Mouse (Mus musculus) heart, embryonic 12.5 days (tissue): ENCODE measurements at regions not wholly inside any gene's neighbourhood (a gene's known extent, or its start where the extent isn't known, plus 50 kb on each side); places are given as distances from the start of the nearest gene placed in this dataset.

Source experiments
- ATAC-seq: fragments of 200-750 bp; cut with Nextera tagmentation; 2 replicates; pipeline ENCODE4 v1.8.0; 2017; ENCODE audit warnings: moderate TSS enrichment, moderate library complexity; ENCODE audit not compliant: insufficient number of reproducible peaks, low FRiP score
- H3K27ac ChIP-seq: fragments of 300-500 bp; sonication (generic); 2 replicates; pipeline ENCODE4 v1.5.1; 2016; ENCODE audit warnings: mild to moderate bottlenecking, moderate library complexity; ENCODE audit not compliant: poor library complexity, severe bottlenecking
- H3K27me3 ChIP-seq: fragments of 300-500 bp; sonication (generic); replicated peaks from 2 replicates; pipeline ENCODE4 v1.6.1; 2016; ENCODE audit warnings: mild to moderate bottlenecking, moderate library complexity
- H3K36me3 ChIP-seq: fragments of 300-500 bp; sonication (generic); 2 replicates; pipeline ENCODE4 v1.6.1; 2016; ENCODE audit warnings: mild to moderate bottlenecking, moderate library complexity
- H3K4me1 ChIP-seq: fragments of 300-500 bp; sonication (generic); replicated peaks from 2 replicates; pipeline ENCODE4 v1.6.1; 2016; ENCODE audit warnings: mild to moderate bottlenecking
- H3K4me2 ChIP-seq: fragments of 300-500 bp; sonication (generic); 2 replicates; pipeline ENCODE4 v1.6.1; 2016; ENCODE audit warnings: mild to moderate bottlenecking, moderate library complexity
- H3K4me3 ChIP-seq: fragments of 300-500 bp; sonication (generic); 2 replicates; pipeline ENCODE4 v1.5.1; 2016; ENCODE audit warnings: mild to moderate bottlenecking
- H3K9ac ChIP-seq: fragments of 300-500 bp; sonication (generic); 2 replicates; pipeline ENCODE4 v1.6.1; 2016; ENCODE audit warnings: mild to moderate bottlenecking, moderate library complexity
- H3K9me3 ChIP-seq: fragments of 300-500 bp; sonication (generic); replicated peaks from 2 replicates; pipeline ENCODE4 v1.6.1; 2016; ENCODE audit warnings: mild to moderate bottlenecking, moderate library complexity
- WGBS: fragments of 180-500 bp; shearing (Covaris S2); methylation state at CpG from one replicate; pipeline ENCODE4 v1.1.7; 2016; 5-methylcytosine and 5-hydroxymethylcytosine counted together

DNA sequence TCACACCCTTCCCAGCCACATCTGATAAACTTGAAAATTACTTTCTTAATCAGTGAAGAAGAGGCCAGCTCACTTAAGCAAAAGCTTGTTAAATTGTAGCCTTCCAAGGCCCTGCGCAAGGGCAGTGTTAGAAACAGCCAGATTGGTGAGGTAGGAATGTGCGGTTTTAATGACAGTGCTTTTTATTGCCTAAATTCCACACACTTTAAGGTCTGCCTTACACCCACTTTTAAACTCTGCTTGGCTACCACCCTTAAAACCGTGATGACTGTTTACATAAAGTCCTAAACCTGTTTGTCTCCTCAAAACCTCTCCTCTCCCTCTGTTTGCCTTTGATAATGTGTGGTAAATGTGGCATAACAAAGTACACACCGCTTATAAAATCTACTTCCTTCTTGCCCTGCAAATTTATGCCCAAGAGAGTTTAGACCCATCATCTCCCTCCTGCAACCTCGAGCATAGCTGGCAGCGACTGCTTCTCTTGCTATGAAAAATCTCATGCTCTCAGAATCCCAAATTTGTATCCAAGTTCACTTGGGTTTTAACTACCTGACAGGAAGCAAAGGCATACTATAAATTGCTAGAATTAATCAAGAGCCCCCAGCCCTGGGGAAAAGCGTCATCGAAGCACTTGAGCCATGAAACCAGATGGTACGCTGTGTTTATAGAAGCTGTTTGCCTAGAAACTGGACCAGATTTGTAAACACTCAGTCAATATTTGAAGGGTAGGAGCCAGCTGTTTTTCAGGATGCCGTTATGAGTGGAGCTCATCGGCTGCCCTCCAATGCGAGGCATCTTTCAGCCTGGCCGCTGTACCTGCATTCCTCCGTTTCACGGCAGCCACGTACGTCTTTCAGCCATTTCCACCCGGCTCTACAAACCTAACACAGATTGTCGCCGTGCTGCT, 244.6 kb upstream of the Itga1 start:
- Histone ChIP-seq H3K9ac (no peak overlapping the region), H3K4me2 (no peak overlapping the region), H3K9me3 (no peaks in the 10 kb centered on the region), H3K27me3 (no peaks in the 10 kb centered on the region), H3K36me3 (no peaks in the 10 kb centered on the region), H3K27ac (no peak overlapping the region), H3K4me3 (no peak overlapping the region), H3K4me1 (no peaks in the 10 kb centered on the region)
- 84% methylated on average over 20 of the region's 20 CpGs for WGBS
- ATAC-seq: no peak

DNA sequence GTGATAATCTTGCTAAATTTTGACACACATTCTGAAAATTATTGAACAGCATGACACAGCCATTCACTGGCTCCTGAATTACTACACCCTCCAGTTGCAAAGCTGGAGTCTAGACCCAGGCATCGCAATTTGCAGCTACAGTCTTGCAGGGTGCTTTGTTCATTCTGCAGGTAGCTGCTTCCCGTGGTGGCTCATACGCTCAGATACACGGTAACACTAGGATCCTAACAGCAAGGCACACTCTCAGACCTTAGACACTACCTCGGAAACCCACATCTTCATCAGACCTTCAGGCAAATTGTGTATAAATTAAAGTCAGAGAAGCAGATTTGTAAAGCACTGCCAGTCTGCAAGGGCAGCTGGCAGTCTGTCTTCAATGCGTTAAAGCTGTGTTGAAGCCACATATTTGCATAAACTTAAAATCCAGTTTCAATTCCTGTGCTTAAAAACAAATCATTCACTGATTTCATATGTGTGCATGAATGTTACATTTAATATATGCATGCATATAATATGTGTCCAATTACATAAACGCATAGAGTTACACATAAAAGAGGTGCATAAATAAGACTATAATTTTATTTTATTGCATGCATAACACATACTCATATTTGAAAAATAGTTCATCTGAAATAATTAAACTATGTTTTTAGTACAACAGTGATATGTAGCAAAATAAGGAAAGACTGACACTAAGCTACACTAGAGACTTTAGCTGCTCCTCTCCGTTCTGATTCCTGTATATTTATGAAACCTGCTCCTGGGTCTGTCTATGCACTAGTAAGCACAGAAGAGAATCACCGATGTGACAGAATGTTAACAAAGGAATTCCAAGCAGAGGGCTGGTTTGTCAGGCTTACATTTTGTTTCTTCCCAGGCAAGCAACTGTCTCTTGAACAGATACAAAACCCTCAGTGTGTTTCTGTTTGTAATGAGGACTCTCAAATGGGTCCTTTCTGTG, 227.5 kb upstream of the Itga1 start:
- no peak overlapping the region for H3K9ac ChIP-seq
- H3K4me2 ChIP-seq: no peak overlapping the region
- no peak for ATAC-seq
- H3K4me3 ChIP-seq: no peak overlapping the region
- no peaks in the 10 kb centered on the region for H3K4me1 ChIP-seq
- 81% methylated on average over 9 of the region's 9 CpGs for WGBS
- H3K36me3 ChIP-seq: no peaks in the 10 kb centered on the region
- no peak overlapping the region for H3K27ac ChIP-seq
- H3K27me3 ChIP-seq: no peaks in the 10 kb centered on the region
- H3K9me3 ChIP-seq: no peaks in the 10 kb centered on the region

DNA sequence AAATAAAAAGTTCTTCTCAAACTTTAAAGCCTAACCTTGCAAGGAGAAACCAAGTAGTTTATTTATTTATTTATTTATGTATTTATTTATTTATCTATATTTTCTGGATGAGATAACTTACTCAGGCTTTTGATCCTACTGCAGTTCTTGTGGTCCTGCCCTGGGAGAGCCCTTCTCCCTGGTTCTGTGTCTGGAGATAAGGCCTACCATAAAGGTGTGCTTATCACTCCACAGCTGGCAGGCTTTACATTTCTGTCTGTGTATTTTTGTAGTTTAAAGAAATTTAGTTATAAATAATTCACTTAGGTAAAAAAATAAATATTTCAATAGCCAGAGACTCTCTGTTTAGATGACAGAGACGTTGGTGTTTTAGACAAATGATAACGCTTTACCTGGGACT, 224.5 kb upstream of the Itga1 start:
- ATAC-seq: no peak
- H3K27me3 ChIP-seq: no peaks in the 10 kb centered on the region
- H3K9me3 ChIP-seq: no peaks in the 10 kb centered on the region
- WGBS: 88% methylated on average over 2 of the region's 2 CpGs
- no peak overlapping the region for H3K9ac ChIP-seq
- H3K27ac ChIP-seq: no peak overlapping the region
- H3K4me2 ChIP-seq: no peak overlapping the region
- no peaks in the 10 kb centered on the region for H3K4me1 ChIP-seq
- no peak overlapping the region for H3K4me3 ChIP-seq
- no peaks in the 10 kb centered on the region for H3K36me3 ChIP-seq

DNA sequence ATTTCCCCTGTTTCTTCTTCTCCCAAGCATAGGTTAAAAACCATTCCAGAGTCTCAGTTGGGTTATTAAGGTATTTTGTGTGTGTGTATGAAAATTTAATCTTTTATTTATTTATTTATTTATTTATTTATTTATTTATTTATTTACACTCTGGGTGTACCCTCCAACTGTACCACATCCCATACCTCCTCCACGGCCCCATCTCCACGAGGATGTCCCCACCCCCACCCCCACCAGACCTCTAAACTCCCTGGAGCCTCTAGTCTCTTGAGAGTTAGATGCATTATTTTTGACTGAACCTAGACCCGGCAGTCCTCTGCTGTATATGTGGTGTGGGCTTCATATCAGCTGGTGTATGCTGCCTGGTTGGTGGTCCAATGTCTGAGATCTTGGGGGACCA, 214.9 kb upstream of the Itga1 start:
- WGBS: 78% methylated on average over 3 of the region's 3 CpGs
- Histone ChIP-seq H3K27ac (no peak overlapping the region), H3K9me3 (no peaks in the 10 kb centered on the region), H3K36me3 (no peaks in the 10 kb centered on the region), H3K4me1 (no peaks in the 10 kb centered on the region), H3K4me2 (no peak overlapping the region), H3K9ac (no peak overlapping the region), H3K27me3 (no peaks in the 10 kb centered on the region), H3K4me3 (no peak overlapping the region)
- ATAC-seq: no peak

DNA sequence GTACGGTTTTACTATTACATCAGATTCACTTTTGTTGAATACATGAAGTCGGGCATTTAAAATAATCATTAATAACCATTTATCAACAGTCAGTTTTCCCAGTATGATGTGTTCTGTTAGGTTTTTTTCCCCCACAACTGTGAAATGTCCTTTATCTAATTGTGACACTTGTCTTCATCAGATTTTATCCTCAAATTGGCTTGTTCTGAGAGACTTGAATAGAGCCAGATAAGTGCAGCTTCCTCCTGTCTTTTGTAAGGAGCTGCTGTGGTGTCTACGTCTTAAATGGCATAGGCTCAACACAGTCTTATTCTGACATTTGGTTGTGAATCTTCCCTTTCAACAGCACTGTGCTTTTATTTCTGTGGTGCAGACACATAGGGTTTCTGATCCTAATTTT, 206.8 kb upstream of the Itga1 start:
- Histone ChIP-seq H3K9me3 (no peaks in the 10 kb centered on the region), H3K4me1 (no peaks in the 10 kb centered on the region), H3K4me2 (no peak overlapping the region), H3K36me3 (no peaks in the 10 kb centered on the region), H3K9ac (no peak overlapping the region), H3K27ac (no peak overlapping the region), H3K4me3 (no peak overlapping the region), H3K27me3 (no peaks in the 10 kb centered on the region)
- ATAC-seq: no peak
- 70% methylated on average over 3 of the region's 3 CpGs for whole genome bisulfite sequencing

DNA sequence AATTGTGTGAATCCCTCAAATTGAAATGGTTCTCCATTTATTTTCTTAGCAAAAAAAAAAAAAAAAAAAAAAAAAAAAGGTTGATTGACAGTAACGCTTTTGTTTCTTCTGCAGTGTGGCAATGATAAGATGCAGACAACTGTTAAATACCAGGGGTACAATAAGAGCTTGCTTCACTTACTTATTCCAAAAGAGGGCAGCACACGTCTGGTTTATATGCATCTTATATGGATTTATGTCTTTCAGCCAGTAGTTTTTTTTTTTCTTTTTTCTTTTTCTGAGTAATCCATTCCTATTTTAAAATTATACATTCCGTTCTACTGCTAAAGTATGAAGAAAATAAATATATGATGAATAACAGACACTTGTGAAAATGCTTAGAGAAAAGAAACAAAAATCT, 185.6 kb upstream of the Itga1 start:
- H3K9ac ChIP-seq: no peak overlapping the region
- no peaks in the 10 kb centered on the region for H3K36me3 ChIP-seq
- ATAC-seq: no peak
- no peak overlapping the region for H3K27ac ChIP-seq
- no peak overlapping the region for H3K4me2 ChIP-seq
- H3K4me1 ChIP-seq: no peaks in the 10 kb centered on the region
- no peaks in the 10 kb centered on the region for H3K27me3 ChIP-seq
- WGBS: 29% methylated on average over 3 of the region's 3 CpGs
- H3K9me3 ChIP-seq: no peaks in the 10 kb centered on the region
- H3K4me3 ChIP-seq: no peak overlapping the region

DNA sequence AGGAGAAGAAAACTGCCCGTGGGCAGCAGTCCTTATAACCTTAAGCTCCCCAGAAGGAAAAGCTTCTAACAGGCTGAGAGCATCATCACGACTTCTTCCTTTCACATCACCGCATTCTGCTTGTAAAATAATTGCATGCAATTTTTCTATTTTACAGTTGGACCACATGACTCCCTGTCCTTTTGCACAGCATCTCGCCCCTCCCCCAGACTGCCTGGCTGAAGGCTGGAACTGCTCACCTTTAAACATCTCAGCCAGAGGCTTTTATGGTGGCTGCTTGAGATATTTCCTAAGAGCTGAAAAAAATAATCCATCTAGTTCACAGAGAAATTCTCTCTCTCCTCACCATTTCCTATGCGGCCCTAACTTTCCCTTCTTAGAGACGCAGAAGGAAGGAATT, 164.4 kb upstream of the Itga1 start:
- no peak overlapping the region for H3K9ac ChIP-seq
- no peaks in the 10 kb centered on the region for H3K9me3 ChIP-seq
- ATAC-seq: no peak
- H3K4me1 ChIP-seq: no peaks in the 10 kb centered on the region
- WGBS: 74% methylated on average over 6 of the region's 6 CpGs
- no peaks in the 10 kb centered on the region for H3K36me3 ChIP-seq
- no peak overlapping the region for H3K4me2 ChIP-seq
- no peak overlapping the region for H3K27ac ChIP-seq
- H3K27me3 ChIP-seq: no peaks in the 10 kb centered on the region
- H3K4me3 ChIP-seq: no peak overlapping the region

DNA sequence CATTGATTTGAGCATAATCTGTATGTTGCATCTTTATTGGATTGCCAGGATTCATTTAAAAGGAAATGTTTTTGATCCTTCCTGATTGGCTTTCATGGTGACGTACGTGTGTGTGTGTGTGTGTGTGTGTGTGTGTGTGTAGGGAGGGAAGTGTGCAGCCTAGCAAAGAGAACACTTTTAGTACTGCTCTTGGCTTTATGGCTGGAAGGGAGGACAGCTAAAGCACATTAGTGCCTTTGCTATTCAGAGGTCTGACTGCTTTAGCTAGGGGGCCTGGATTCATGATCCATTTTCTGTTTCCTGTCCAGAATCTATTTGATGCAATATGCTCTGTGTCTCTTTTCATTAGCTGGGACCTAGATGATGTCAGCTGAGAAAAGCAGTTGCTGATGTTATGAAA, 155.6 kb upstream of the Itga1 start:
- no peaks in the 10 kb centered on the region for H3K4me1 ChIP-seq
- no peak overlapping the region for H3K27ac ChIP-seq
- H3K9me3 ChIP-seq: no peaks in the 10 kb centered on the region
- no peak overlapping the region for H3K4me2 ChIP-seq
- H3K27me3 ChIP-seq: no peaks in the 10 kb centered on the region
- no peak for ATAC-seq
- H3K36me3 ChIP-seq: no peaks in the 10 kb centered on the region
- no peak overlapping the region for H3K4me3 ChIP-seq
- H3K9ac ChIP-seq: no peak overlapping the region
- WGBS: 72% methylated on average over 2 of the region's 2 CpGs

DNA sequence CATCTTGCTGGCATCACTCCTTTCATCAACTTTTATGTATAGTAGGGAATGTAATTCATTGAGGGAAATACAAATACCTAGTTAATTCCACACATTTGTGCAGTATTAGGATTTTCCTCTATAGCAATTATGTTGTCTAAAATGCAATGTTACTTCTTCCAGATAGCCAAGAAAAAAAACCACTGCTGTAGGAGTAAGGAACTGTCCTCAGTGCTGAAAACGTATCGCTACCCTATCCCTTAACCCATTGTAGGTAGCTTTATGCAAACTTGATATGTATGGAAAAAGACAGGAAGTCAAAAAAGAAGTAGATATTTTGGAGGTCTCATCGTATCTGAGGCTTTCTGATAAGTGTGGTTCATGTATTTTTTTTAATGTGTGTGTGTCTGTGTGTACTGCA, 150.8 kb upstream of the Itga1 start:
- no peak overlapping the region for H3K9ac ChIP-seq
- H3K36me3 ChIP-seq: no peaks in the 10 kb centered on the region
- H3K4me2 ChIP-seq: no peak overlapping the region
- H3K27me3 ChIP-seq: no peaks in the 10 kb centered on the region
- H3K4me1 ChIP-seq: no peaks in the 10 kb centered on the region
- H3K27ac ChIP-seq: no peak overlapping the region
- H3K4me3 ChIP-seq: no peak overlapping the region
- 48% methylated on average over 3 of the region's 3 CpGs for WGBS
- no peaks in the 10 kb centered on the region for H3K9me3 ChIP-seq
- no peak for ATAC-seq

DNA sequence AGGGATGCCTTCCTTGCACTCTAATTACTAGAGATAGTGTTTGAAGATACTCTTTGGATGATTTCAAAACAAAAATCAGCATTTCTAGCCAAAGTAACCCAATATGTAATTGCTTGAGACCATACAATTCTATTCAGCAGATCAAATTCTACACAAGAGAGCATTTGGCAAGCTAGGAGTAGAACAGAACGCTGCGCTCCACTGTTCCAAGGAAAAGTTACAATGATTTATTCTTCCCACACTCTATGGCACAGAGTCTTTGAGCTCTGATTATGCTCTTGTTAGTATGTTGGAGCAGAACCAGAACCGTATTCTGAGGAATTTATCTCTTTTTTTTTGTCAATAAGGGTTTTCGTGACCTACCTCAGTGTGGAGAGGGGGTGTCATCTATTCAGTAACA, 130.2 kb upstream of the Itga1 start:
- H3K27ac ChIP-seq: no peak overlapping the region
- 81% methylated on average over 4 of the region's 4 CpGs for WGBS
- ATAC-seq: no peak
- H3K4me2 ChIP-seq: no peak overlapping the region
- no peak overlapping the region for H3K4me3 ChIP-seq
- no peak overlapping the region for H3K9ac ChIP-seq
- no peaks in the 10 kb centered on the region for H3K4me1 ChIP-seq
- H3K27me3 ChIP-seq: no peaks in the 10 kb centered on the region
- no peaks in the 10 kb centered on the region for H3K9me3 ChIP-seq
- H3K36me3 ChIP-seq: no peaks in the 10 kb centered on the region

DNA sequence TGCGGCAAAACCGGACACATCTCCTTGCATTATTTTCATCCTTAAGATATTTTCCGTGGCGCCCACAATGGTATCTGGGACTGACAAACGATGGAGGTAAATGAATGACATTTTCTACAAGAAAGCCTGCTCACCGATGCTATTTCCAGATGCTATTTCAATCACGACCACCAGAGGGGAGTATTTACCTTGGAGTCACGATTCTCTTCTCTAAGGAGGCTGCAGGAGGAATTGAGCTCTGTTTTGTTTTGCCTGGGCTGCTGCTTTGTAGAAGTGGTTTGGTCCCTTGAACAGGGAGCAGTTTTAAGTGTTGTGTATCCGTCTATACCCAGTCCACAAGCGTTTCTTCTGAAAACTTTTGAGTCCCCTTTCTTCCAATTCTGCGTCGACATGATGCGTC, 128.7 kb upstream of the Itga1 start:
- no peak overlapping the region for H3K9ac ChIP-seq
- no peaks in the 10 kb centered on the region for H3K36me3 ChIP-seq
- H3K9me3 ChIP-seq: no peaks in the 10 kb centered on the region
- H3K4me1 ChIP-seq: 0 out of 2 replicates have a peak, but pooled peaks cover 2% of the 10 kb centered on the region
- WGBS: 26% methylated on average over 13 of the region's 13 CpGs
- no peak for ATAC-seq
- H3K4me2 ChIP-seq: no peak overlapping the region
- no peak overlapping the region for H3K4me3 ChIP-seq
- no peaks in the 10 kb centered on the region for H3K27me3 ChIP-seq
- H3K27ac ChIP-seq: no peak overlapping the region
